Mouse (Mus musculus) gastrocnemius, postnatal 14 days (tissue): Measurements from ENCODE around the gene Pcgf5. TPM values are rescaled to one million over a fixed set of nuclear protein-coding genes. Genes with fewer than 3 reads are reported as not detected.

Experiments
- DNase-seq: peaks from one replicate; pipeline ENCODE4 v3.0.0; 2021; ENCODE audit warnings: mixed read lengths
- intact Hi-C: fragments of 180-260 bp; cut with DNase I; formaldehyde crosslinking; loops from one replicate; pipeline ENCODE4 v1.15.1; 2025; ENCODE audit warnings: low total_unique reads
- total RNA-seq, 2 experiments: library from RNA; stranded (reverse); gene quantifications; 2 replicates each; pipeline ENCODE4 v1.2.3; 2021

Pcgf5 gene
- total RNA-seq, 2 experiments from 2014 or later: 14.9 to 16.5 TPM

DNA sequence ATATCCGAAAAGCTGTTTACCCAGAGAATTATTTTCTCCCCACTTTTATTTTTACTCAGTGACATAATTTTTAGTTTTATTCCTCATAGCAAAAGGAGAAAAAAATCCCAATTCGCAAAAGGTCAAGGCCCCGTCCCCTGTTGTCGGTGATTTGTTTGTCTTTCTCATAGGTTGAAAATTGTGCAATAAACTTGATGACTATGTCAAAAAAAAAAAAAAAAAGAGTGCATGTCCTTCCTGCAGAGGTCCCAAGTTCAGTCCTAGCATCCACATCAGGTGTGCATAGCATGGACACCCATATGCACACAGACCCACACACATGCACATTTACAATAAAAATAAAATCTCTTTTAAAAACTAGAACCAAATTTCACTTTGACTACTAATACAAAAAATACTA is 105.3 kb downstream of the Pcgf5 start:
- intact Hi-C loops: no loop called here
- no peak for DNase-seq

DNA sequence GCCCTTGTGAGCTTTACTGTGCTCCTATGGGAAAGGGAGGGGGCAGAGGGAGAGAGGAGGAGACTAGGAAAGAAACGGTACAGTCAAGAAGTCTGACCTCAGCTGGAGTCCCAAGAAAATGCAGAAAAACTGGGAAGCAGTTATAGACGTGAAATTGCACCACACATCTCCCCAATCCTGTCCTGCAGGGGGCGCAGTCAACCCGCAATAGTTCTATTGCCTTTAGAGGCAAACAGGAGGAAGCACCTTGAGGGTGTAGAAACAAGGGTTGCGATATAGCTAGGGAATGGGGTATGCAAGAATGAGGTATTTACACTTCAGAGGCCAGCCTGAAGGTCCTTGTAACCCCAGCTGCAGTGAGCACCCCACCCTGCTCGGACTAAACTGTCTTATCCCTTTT is 122.0 kb downstream of the Pcgf5 start:
- DNase-seq: peak; percentile 54
- intact Hi-C loops: loop anchor here (5.0 kb wide), 1 partner anchor 72 kb away; no protein-coding TSS in a partner anchor

DNA sequence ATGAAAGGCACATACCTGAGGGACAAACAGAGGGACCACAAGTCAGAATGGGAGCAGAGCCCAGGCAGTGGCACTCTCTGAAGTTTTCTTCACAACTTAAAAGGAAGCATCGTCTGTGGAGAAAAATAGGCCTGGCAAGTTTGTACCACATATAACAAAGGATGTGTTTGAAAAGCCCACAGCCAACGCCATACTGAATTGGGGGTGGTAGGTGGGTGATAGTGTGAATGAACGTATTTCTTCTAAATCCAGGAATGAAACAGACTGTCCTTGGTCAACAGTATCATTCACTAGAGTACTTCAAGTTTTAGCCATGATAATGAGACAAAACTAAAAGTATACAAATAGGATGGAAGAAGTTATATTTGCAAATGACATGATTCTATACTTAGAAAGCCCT is 123.2 kb downstream of the Pcgf5 start:
- DNase-seq: no peak
- intact Hi-C loops: loop anchor here (5.0 kb wide), 1 partner anchor 71 kb away; no protein-coding TSS in a partner anchor

DNA sequence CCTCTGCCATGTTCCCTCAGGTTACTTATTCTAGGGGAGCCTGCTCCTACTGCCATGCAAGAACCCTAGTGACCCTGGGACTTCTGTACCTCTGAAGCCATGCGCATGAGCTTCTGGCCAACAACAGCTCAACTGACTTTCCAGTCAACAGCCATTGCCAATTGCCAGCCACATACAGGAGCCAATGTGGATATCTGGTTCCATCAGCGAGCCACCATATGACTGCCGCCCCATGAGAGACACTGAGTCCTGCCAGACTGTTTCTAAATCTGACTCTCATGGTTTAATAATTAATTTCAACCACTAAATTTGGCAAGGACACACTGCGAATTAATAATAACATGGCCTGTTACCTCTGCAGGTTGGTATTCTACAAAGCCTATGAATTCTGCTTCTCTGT is 128.5 kb downstream of the Pcgf5 start:
- intact Hi-C loops: no loop called here
- DNase-seq: no peak

DNA sequence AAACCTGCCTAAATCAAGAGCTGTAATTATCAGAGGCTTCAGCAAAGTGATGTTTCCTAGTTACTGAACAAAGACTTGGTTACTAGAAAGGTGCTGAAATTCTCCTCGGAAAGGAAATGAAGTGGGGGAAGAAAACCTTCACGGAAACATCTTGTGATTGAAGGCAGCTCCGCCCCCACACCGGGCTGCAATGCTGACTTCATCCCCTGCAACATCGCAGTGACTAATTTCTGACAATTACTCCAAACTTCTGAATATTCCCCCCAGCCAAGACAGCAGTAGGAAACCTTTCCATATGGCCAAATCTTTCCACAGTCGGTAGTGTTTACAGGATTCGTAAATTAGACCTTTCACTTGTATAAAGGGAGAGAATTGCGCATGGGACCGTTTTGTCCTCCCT is 129.0 kb downstream of the Pcgf5 start:
- intact Hi-C loops: no loop called here

DNA sequence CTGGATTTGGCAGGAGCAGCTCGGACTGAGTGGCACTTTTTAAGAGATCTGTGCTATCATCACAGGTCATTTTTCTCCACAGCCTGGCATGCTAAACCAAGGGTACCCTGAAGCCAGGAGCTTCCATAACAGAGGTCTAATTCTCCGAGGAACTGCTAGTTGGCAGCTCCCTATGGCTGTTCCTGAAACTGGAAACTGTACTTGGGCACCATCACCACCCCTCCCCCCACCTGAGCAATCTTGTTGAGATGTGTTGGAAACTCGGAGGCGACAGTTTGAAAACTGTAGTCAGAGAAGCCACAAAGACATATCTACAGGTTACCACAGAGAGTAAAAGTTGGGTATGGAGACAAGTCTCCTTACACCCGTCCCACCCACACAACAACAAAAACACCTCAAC is 129.6 kb downstream of the Pcgf5 start:
- DNase-seq: no peak
- intact Hi-C loops: no loop called here

More for the DNA sequence above, 129.0 kb downstream of the Pcgf5 start:
- no peak for DNase-seq

DNA sequence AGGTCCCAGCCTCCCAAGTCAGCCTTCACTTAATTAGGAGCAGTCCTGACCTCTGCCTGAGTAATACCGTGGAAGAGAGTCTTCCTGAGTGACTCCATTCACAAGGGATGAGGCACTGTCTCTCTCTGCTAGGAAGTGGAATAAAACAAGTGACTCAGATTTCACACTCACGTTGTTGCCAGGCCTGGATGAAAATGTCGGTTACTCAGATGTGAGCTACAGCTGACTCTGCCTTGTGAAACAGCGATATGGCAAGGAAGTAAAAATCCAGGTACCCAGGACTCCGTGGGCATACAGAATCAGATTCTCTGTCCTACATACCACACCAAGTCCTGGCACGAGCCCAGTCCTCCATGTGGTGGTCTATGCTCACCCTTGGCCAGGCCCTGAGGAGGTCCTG is 142.8 kb downstream of the Pcgf5 start:
- intact Hi-C loops: no loop called here
- no peak for DNase-seq

DNA sequence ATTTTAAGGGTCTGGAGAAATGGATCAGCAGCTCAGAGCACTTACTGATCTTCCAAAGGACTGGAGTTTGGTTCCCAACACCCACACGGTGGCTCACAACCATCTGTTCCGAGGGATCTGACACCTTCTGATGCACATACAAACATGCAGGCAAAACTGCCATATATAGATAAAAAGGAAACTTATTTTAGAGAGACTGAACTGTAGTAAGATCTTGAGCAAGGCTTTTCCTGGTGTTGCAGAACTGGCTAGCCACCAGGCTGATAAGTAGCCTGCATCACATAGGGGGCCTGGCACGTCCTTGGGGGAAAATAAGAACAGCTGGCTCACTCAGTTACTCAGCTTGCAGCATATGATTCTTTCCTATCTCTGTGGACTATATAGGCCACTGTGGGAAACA is 147.4 kb downstream of the Pcgf5 start:
- DNase-seq: no peak
- intact Hi-C loops: no loop called here

DNA sequence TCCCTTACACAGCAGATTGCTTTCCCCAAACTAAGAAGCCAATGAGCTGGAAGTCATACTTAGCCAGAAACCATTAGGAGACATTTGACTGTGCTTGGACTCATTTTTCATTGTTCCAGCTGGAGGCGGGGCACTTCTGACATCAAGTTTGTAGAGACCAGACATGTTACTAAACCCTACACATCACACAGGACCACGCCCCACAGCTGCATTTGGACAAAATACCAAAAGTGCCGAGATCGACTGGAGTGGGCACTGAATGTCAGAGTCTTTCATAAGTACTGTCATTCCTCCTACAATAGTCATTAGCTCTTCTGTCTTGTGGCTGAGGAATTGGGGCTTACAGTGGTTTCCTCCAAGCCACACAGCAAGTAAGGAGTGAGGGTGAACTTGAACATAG is 148.4 kb downstream of the Pcgf5 start:
- no peak for DNase-seq

DNA sequence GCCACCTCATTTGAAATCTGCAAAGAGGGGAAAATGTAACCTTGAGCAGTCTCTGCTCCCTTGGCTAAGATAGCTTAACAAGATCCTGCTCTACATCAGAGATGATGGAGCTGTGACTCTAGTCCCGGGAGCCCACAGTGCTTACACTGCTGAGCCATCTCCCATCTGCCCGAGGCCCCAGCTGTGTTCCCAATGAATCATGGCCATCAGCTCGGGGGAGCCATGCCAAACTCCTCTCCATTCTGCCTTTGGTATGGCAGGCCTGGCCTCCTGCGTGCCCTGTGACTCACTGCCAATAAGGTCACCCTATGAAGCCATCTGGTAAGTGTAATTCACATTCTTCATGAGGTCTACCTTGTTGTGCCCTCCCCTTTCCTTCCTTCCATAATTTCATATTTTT is 149.0 kb downstream of the Pcgf5 start:
- intact Hi-C loops: no loop called here
- DNase-seq: peak; percentile 29

More for the DNA sequence above, 148.4 kb downstream of the Pcgf5 start:
- intact Hi-C loops: no loop called here

DNA sequence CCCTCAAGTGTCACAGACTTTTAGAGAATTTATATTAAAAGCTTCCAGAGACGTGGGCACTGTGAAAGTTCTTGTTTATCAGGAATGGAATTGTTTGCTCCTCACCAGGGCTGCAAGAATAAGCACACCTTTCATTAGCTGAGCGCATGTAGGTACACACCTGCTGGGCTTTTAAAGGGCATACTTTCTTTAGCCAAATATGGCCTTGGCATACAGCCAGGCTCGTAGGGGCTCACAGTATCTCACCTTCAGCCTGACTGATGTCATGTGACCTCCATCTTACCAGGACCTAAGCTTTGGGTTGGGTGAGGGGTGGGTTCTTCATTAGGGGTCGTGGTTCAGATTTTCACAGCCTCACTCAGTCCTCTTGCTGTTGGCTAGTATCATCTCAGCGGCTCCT is 149.6 kb downstream of the Pcgf5 start:
- intact Hi-C loops: no loop called here
- DNase-seq: no peak

DNA sequence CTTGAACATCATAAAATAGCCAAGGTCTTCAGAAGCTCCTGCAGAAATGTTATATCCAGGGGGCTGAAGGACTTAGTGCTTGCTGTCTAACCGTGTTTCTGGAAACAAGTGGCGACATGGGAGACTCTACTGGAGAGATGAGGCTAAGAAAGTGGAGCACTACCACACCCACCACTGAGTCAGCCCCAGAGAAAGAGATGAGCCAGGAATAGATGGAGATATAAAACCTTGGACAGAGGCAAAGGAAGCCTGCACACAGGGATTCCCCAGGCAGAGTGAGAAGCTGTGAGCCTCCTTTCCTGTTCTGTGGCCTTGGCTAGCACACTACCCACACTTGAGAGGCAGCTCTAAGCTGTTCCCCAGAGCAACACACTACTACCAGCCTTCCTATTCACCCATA is 156.6 kb downstream of the Pcgf5 start:
- intact Hi-C loops: no loop called here

More for the DNA sequence above, 156.6 kb downstream of the Pcgf5 start:
- DNase-seq: no peak

Other genes starting within 250 kb of the Pcgf5 start
- gene Ankrd1, start 228.2 kb upstream of the Pcgf5 start, total RNA-seq: 1 to 10 TPM; 6.6 to 9.9 TPM
- 1 to 10 TPM; 2.8 to 3.4 TPM for gene Hectd2, start 206.3 kb downstream of the Pcgf5 start, total RNA-seq